Mouse (Mus musculus): Measurements from ENCODE around the gene Syne4. TPM values are rescaled to one million over a fixed set of nuclear protein-coding genes. Genes with fewer than 3 reads are reported as not detected.

Gene Syne4
- polyA plus RNA-seq, 1 experiment from 2014 or later, result 90.4 TPM

DNA sequence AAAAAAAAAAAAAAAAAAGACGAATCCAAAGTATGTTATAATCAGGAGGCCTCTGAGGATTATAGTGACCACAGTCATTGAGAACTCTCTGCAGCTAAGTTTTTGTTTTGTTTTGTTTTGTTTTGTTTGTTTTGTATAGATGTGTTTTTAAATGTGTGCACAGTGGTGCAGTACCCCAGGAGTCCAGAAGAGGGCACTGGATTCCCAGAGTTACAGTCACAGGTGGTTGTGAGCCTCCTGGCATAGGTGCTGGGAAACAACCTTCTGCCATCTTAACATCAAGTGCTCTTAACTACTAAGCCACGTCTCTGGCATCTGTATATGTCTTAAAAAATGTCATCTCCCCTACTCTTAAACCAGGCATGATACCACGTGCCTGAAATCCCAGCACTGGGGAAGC, 13.7 kb upstream of the Syne4 start:
- ATAC-seq (ENCODE audit: low FRiP score, low read depth), result no peak
- Histone ChIP-seq H3K4me1 (no peaks in the 10 kb centered on the region), H3K27ac (no peak overlapping the region), H3K4me2 (replicated peaks) (no peak overlapping the region), H3K27me3 (no peaks in the 10 kb centered on the region), H3K4me3 (no peak overlapping the region), H3K36me3 (peaks cover 90% of the 10 kb centered on the region), H3K9ac (no peak overlapping the region), H3K9me3 (no peaks in the 10 kb centered on the region)
- 42% methylated on average over 3 of the region's 3 CpGs for WGBS

DNA sequence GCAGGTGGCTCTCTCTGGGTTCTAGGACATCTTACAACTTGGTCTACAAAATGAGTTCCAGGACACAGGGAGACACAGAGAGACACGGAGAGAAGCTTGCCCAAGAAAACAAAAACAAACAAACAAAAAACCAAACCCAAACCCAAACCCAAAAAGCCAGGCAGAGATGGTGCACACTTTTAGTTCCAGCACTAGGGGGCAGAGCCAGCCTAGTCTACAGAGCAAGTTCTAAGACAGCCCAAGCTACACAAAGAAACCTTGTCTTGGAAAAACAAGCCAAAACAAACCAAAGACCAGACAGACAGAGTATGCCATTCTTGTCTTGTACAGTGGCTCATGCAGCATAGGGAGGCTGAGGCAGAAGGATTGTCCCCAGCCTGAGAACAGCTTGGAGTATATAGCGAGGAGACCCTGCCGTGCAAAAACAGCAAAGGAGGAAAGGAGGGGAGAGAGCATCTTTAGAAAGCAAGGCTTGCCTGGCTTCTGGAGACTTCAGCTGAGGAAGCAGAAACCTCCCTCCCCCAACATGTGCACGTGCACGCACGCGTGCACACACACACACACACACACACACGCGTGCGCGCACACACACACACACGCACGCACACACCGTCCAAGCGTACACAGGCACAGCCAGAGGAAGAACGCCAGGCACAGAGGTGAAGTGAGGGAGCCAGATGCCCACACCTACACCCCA, 8.4 kb upstream of the Syne4 start:
- Histone ChIP-seq H3K4me2 (replicated peaks) (no peak overlapping the region), H3K9ac (no peak overlapping the region), H3K4me1 (peaks cover 19% of the 10 kb centered on the region), H3K27ac (no peak overlapping the region), H3K9me3 (no peaks in the 10 kb centered on the region), H3K36me3 (peaks cover 63% of the 10 kb centered on the region), H3K4me3 (no peak overlapping the region), H3K27me3 (no peaks in the 10 kb centered on the region)
- no peak for ATAC-seq (ENCODE audit: low FRiP score, low read depth)
- 89% methylated on average over 16 of the region's 16 CpGs for WGBS

DNA sequence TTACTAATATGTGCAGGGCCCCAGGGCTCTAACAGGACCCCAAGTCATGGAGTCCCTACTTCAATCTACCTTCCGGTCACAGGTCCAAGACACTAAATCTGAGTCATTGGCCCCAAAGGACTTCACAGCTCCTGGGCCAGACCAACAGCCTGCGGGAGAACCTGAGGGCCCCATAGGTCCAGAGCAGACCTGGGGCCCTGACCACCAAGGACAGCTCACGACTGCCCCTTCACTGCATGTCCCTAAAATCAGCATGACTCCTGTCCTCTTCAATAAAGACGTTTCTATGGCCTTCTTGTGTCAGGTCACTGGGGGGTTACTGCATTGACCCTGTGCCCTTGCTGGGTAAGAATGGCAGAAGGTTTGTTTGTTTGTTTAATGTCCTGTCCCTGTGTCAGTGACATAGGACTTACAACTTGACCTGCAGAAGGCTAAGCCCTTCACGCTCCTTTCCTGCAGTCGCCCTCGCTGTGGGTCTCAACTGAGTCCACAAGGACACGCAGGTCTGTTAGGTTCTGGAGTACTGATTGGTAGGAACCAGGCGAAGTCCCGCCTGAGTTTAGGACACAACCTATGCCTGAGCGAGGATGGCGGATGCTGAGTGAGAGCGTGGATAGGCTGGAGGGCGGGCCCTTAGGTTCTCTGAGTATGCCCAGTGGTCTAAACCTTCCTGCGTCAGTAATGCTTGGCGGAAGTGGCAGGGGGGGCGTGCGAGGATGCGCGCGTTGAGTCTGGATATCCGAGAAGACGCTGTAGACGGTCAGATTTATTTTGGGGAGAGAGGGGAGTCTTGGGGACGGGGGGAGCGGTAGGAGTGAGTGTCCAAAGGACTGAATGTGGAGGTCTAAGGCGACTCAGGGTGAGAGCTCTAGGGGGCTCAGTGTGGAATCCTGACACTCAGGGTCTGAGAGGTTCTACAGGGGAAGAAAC, 6.3 kb upstream of the Syne4 start, which contains the start of gene Alkbh6:
Alkbh6 (plus strand) TSS at position 642 of the 930 bp plus-strand sequence.
- H3K36me3 ChIP-seq, result peaks cover 60% of the 10 kb centered on the region
- peak within 1 kb of the TSS; percentile 76 for H3K9ac ChIP-seq
- peak; percentile 100 for ATAC-seq (ENCODE audit: low FRiP score, low read depth)
- peak within 1 kb of the TSS; percentile 68 for H3K4me3 ChIP-seq
- H3K27me3 ChIP-seq, result no peaks in the 10 kb centered on the region
- H3K9me3 ChIP-seq, result no peaks in the 10 kb centered on the region
- H3K4me2 ChIP-seq (replicated peaks), result peak within 1 kb of the TSS; percentile 89
- peak within 1 kb of the TSS; percentile 72 for H3K27ac ChIP-seq
- peaks cover 19% of the 10 kb centered on the region for H3K4me1 ChIP-seq
- 4% methylated on average over 27 of the region's 27 CpGs for WGBS

DNA sequence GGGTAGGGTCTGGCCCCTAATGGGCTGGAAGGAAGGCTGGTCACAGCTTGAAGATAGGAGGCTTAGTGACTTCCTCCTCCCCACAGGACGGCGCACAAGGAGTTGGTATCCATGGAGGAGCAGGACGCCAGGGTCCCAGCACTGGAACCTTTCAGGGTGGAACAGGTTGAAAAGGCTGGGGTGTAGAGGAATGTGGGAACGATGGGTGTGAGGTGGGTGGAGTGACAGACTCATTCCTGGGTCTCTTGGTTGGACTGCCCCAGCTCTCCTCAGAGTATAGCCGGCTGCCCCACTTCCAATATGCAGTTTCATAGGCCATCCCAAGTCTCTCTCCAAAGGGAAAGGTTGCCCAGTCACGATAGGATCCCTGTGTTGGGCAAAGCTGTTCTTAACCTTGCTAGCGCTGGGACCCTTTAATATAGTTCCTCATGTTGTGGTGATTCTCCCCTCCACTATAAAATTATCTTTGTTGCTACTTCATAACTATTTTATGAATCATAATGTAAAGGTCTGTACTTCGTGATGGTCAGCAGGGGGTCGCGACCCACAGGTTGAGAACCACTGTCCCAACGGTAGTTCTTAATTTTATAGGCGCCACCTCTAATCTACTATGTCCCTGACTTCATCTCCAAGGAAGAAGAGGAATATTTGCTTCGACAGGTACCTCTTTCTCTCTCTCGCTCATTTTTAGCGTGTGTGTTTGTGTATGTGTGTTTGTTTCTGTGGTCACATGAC, 5.0 kb upstream of the Syne4 start:
- peak overlapping the region; percentile 89 for H3K4me2 ChIP-seq (replicated peaks)
- no peaks in the 10 kb centered on the region for H3K9me3 ChIP-seq
- ATAC-seq (ENCODE audit: low FRiP score, low read depth), result no peak
- peak overlapping the region; percentile 76 for H3K9ac ChIP-seq
- H3K36me3 ChIP-seq, result peaks cover 53% of the 10 kb centered on the region
- peaks cover 23% of the 10 kb centered on the region for H3K4me1 ChIP-seq
- WGBS, result 60% methylated on average over 15 of the region's 15 CpGs
- H3K27me3 ChIP-seq, result no peaks in the 10 kb centered on the region
- H3K27ac ChIP-seq, result peak overlapping the region; percentile 23; the same call in 1 of the 2 replicates
- H3K4me3 ChIP-seq, result peak overlapping the region; percentile 68

DNA sequence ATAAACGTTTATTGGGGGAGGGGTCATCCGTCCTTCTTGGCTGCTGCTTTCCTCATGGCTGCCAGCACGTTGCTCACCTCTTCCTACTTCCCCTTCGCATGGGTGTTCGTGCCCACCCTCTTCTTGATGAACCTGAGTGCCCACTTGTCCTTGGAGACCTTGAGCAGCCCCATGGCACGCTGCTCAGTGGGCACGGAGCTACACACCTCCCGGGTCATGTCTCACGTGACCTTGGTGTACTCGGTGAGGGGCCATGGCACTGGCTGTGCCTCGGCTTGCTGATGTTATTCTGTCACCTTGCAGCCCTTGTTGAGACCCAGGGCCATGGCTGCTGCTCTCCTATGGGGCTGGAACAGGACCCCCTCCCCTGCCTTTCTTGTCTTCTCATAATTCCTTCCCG, 4.5 kb upstream of the Syne4 start:
- H3K27me3 ChIP-seq, result no peaks in the 10 kb centered on the region
- H3K9me3 ChIP-seq, result no peaks in the 10 kb centered on the region
- H3K4me1 ChIP-seq, result peaks cover 28% of the 10 kb centered on the region
- no peak overlapping the region for H3K9ac ChIP-seq
- peaks cover 50% of the 10 kb centered on the region for H3K36me3 ChIP-seq
- peak overlapping the region; percentile 68; the same call in 1 of the 2 replicates for H3K4me3 ChIP-seq
- H3K27ac ChIP-seq, result no peak overlapping the region
- ATAC-seq (ENCODE audit: low FRiP score, low read depth), result no peak
- WGBS, result 86% methylated on average over 12 of the region's 12 CpGs
- peak overlapping the region; percentile 89 for H3K4me2 ChIP-seq (replicated peaks)

DNA sequence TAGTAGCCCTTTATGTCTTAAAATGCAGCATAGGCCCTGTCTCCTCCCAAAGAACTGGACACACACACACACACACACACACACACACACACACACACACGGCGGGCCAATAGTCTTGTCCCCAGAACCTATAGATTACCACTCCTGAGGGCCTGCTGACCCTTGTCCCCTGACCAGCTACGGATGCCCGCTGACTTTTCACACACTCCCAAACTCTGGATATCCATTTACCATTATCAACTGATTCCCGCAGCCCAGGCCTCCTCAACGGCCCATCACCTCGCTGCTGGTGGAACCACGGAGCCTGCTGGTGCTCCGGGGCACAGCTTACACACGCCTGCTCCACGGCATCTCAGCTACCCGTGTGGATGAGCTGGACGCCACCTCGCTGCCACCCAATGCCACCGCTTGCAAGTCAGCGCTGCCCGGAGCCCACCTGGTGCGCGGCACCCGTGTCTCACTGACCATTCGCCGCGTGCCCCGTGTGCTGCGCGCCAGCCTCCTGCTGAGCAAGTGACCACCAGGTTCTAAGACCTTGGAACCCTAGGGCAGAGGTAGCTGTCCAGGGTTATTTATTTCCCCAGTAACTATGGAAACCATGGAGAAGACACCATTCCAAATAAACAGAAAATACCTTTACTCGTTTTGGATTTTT, 814 bp upstream of the Syne4 start:
- Histone ChIP-seq H3K9ac (no peak overlapping the region), H3K4me3 (no peak overlapping the region), H3K4me1 (peaks cover 32% of the 10 kb centered on the region), H3K4me2 (replicated peaks) (no peak overlapping the region), H3K36me3 (peaks cover 51% of the 10 kb centered on the region), H3K27ac (no peak overlapping the region), H3K9me3 (no peaks in the 10 kb centered on the region), H3K27me3 (no peaks in the 10 kb centered on the region)
- 50% methylated on average over 27 of the region's 27 CpGs for WGBS
- ATAC-seq (ENCODE audit: low FRiP score, low read depth), result no peak

DNA sequence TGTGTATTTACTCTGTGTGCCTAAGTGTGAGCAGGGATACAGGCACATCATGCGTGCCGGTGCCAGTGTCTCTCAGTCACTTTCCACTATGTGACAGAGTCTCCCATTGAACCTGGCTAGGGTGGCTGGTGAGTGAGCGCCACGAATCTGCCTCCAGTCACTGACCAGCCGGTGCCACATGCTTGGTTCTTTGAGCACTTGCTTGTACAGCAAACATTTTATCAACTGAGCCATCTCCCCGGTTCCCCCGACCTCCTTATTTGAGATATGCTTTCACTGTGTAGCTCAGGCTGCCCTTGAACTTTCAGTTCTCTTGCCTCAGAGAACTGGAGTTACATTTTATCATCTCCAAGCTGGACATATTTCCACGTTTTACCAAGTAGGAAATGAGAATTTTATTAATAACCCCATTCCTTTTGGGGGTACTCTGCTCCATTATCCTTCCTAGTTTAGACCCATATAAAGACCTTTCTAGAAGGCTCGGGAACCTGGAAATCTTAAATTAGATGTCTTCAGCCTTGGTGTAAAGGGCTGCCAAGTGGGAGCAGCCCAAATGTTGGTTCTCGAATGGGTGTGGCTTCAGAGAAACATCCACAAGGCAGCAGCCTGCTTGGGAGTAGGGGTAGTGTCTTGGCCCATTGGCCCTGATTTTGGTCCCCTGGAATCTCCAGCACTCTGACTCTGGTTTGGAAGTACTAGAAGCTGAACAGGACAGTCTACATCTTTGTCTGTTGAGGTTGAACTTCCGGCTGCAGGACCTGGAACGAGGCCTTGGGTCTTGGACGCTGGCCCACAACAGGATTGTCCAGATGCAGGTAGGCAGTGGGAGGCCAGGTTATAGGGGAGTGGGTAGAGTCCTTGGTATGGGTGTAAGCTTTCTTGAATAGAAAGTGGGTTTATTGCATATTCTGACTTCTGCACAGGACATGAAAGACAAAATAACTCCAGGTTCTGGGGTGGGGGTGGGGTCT, 1.2 kb downstream of the Syne4 start:
- WGBS, result 75% methylated on average over 13 of the region's 13 CpGs
- peak overlapping the region; percentile 62 for H3K4me3 ChIP-seq
- no peak overlapping the region for H3K27ac ChIP-seq
- peak overlapping the region; percentile 78 for H3K9ac ChIP-seq
- peaks cover 54% of the 10 kb centered on the region for H3K36me3 ChIP-seq
- H3K4me1 ChIP-seq, result peaks cover 23% of the 10 kb centered on the region
- no peaks in the 10 kb centered on the region for H3K9me3 ChIP-seq
- peak overlapping the region; percentile 75 for H3K4me2 ChIP-seq (replicated peaks)
- no peaks in the 10 kb centered on the region for H3K27me3 ChIP-seq
- ATAC-seq (ENCODE audit: low FRiP score, low read depth), result no peak

DNA sequence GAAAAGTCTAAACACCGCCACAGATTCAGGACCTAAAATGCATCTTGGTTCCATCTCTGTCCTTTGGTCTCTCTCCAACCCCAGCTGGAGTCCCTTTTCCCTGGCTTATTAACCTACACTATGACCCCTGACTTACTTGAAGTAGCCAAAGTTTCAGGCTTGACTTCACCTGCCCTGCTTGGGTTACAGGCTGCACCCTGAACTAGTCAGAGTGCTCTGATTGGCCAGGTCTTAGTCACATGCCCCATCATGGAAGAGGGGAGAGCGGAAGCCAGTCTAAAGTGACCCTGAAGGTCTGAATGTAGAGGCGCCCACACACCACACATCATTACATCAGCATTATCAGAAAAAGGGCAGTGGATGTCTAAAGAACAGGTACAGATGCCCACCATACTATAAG, 3.5 kb downstream of the Syne4 start:
- WGBS, result 86% methylated on average over 3 of the region's 3 CpGs
- no peak for ATAC-seq (ENCODE audit: low FRiP score, low read depth)
- Histone ChIP-seq H3K27me3 (no peaks in the 10 kb centered on the region), H3K4me3 (no peak overlapping the region), H3K4me2 (replicated peaks) (no peak overlapping the region), H3K27ac (no peak overlapping the region), H3K4me1 (peaks cover 35% of the 10 kb centered on the region), H3K9ac (no peak overlapping the region), H3K36me3 (peaks cover 32% of the 10 kb centered on the region), H3K9me3 (no peaks in the 10 kb centered on the region)

DNA sequence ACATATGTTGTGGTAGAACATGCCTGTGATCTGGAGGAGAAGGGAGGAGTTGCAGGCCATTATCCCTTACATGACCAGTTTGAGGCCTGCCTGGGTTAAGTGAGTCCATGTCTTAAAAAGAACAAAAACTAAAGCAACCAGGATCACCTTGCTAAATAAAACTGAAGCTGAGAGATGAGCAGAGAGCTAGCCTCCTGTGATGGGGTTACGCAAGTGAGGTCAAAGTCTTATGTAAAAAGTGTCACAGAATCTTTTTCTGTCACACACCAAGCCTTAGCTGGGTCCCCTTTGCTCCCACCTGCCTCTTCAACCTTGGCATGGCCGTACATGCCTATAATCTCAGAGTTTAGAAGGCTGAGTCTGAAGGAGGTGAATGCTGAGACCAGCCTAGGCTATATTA, 6.3 kb downstream of the Syne4 start:
- H3K4me3 ChIP-seq, result peak overlapping the region; percentile 86
- 80% methylated on average over 2 of the region's 2 CpGs for WGBS
- peak overlapping the region; percentile 88 for H3K9ac ChIP-seq
- H3K27ac ChIP-seq, result no peak overlapping the region
- H3K4me1 ChIP-seq, result peaks cover 17% of the 10 kb centered on the region
- no peaks in the 10 kb centered on the region for H3K9me3 ChIP-seq
- peaks cover 32% of the 10 kb centered on the region for H3K36me3 ChIP-seq
- ATAC-seq (ENCODE audit: low FRiP score, low read depth), result no peak
- peak overlapping the region; percentile 88 for H3K4me2 ChIP-seq (replicated peaks)
- no peaks in the 10 kb centered on the region for H3K27me3 ChIP-seq

DNA sequence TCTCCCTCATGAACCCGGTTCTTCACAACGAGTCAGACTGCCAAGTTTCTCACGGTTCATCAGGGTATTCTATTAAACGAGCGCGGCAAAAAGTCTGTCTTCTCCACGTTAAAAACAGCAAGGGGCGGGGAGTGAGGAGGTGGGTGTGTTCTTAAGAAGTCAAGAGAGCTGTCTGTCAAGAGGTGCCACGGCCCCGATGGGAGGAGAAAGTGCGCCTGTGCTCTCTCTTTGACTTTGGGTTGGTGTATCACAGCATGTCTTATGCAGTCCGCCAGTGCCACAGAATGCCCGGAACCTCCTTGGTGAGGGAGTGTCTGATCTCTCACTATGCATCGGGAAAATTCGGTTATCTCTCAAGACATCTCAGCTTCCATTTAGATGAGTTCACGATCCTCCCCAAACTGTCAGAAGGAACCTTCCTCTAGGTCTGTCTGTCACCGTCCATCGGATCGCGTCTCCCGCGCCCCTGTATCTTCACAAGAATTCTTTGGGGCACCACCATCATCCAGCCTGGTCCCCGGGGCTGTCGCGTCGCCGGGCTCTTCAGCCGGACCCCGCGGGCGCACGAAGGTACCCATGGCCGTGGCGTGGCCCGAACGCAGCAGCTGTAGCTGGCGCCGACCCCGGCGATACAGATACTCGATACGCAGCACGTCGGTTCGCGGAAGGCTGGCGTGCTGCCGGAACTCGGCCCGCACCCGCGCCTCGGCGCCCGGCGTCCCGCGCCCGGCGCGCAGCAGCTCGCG, 7.1 kb downstream of the Syne4 start, which contains the start of gene E130208F15Rik:
E130208F15Rik (plus strand) TSS at position 202 of the 746 bp plus-strand sequence.
- Histone ChIP-seq H3K4me3 (peak within 1 kb of the TSS; percentile 86), H3K27ac (peak within 1 kb of the TSS; percentile 90), H3K4me1 (peaks cover 15% of the 10 kb centered on the region), H3K4me2 (replicated peaks) (peak within 1 kb of the TSS; percentile 88), H3K9me3 (no peaks in the 10 kb centered on the region), H3K27me3 (no peaks in the 10 kb centered on the region), H3K9ac (peak within 1 kb of the TSS; percentile 88), H3K36me3 (peaks cover 28% of the 10 kb centered on the region)
- ATAC-seq (ENCODE audit: low FRiP score, low read depth), result peak; percentile 58
- WGBS, result under 1% methylated on average over 63 of the region's 63 CpGs
